Mouse (Mus musculus) cerebellum, postnatal 36 days (tissue): ENCODE data around the gene Cpne4.
A peak's percentile ranks its signal among the peaks of the same experiment; 100 is the strongest.

Source experiments
- DNase-seq, 2 experiments: peaks; one replicate each; pipeline ENCODE4 v3.0.0; 2021 to 2022; ENCODE audit warnings: mixed read lengths in 2 of 2

Gene Cpne4

GRCm38 (mm10) chr9:104546986-104547385 is at the start of gene Cpne4:
TSS of gene Cpne4 (plus strand) at chr9:104547286.
- no peak for DNase-seq

- no peak for DNase-seq
Observed at GRCm38 (mm10) chr9:104515187-104515586, 31.9 kb upstream of the Cpne4 start.

GRCm38 (mm10) chr9:104535508-104535907 is 11.6 kb upstream of the Cpne4 start:
- DNase-seq = no peak

- DNase-seq = no peak
Observed at GRCm38 (mm10) chr9:104565815-104566214, 18.7 kb downstream of the Cpne4 start.

GRCm38 (mm10) chr9:104566468-104566867 is 19.4 kb downstream of the Cpne4 start:
- DNase-seq = no peak

GRCm38 (mm10) chr9:104567096-104567495 is 20.0 kb downstream of the Cpne4 start:
- no peak for DNase-seq

- DNase-seq = peak; percentile 29 to 54
Observed at GRCm38 (mm10) chr9:104569480-104570167, 22.5 kb downstream of the Cpne4 start.

GRCm38 (mm10) chr9:104572856-104573255 is 25.8 kb downstream of the Cpne4 start:
- no peak for DNase-seq

GRCm38 (mm10) chr9:104574476-104574875 is 27.4 kb downstream of the Cpne4 start:
- peak; percentile 63 to 67 for DNase-seq

GRCm38 (mm10) chr9:104581921-104582624 is 35.0 kb downstream of the Cpne4 start:
- DNase-seq = no peak

GRCm38 (mm10) chr9:104582675-104583074 is 35.6 kb downstream of the Cpne4 start:
- no peak for DNase-seq

GRCm38 (mm10) chr9:104594550-104594949 is 47.5 kb downstream of the Cpne4 start:
- peak; percentile 35 to 47 for DNase-seq

- DNase-seq = no peak
Observed at GRCm38 (mm10) chr9:104594979-104595378, 47.9 kb downstream of the Cpne4 start.

- DNase-seq = no peak
Observed at GRCm38 (mm10) chr9:104612523-104612922, 65.4 kb downstream of the Cpne4 start.

GRCm38 (mm10) chr9:104616691-104617090 is 69.6 kb downstream of the Cpne4 start:
- no peak for DNase-seq

- no peak for DNase-seq
Observed at GRCm38 (mm10) chr9:104623564-104623963, 76.5 kb downstream of the Cpne4 start.

- DNase-seq = no peak
Observed at GRCm38 (mm10) chr9:104627816-104628215, 80.7 kb downstream of the Cpne4 start.

GRCm38 (mm10) chr9:104629282-104629681 is 82.2 kb downstream of the Cpne4 start:
- no peak for DNase-seq

- DNase-seq = no peak
Observed at GRCm38 (mm10) chr9:104646348-104646994, 99.4 kb downstream of the Cpne4 start.

GRCm38 (mm10) chr9:104652691-104653261 is 105.7 kb downstream of the Cpne4 start:
- no peak for DNase-seq

GRCm38 (mm10) chr9:104659758-104660157 is 112.7 kb downstream of the Cpne4 start:
- DNase-seq = no peak

- no peak for DNase-seq
Observed at GRCm38 (mm10) chr9:104676665-104677064, 129.6 kb downstream of the Cpne4 start.

- no peak for DNase-seq
Observed at GRCm38 (mm10) chr9:104678571-104678970, 131.5 kb downstream of the Cpne4 start.
